Mouse (Mus musculus) cerebellum, adult 11-12 months (tissue): ENCODE data around the gene Dock10.

Experiments
- DNase-seq: peaks from one replicate; pipeline ENCODE4 v3.0.0; 2022

Gene Dock10

DNA sequence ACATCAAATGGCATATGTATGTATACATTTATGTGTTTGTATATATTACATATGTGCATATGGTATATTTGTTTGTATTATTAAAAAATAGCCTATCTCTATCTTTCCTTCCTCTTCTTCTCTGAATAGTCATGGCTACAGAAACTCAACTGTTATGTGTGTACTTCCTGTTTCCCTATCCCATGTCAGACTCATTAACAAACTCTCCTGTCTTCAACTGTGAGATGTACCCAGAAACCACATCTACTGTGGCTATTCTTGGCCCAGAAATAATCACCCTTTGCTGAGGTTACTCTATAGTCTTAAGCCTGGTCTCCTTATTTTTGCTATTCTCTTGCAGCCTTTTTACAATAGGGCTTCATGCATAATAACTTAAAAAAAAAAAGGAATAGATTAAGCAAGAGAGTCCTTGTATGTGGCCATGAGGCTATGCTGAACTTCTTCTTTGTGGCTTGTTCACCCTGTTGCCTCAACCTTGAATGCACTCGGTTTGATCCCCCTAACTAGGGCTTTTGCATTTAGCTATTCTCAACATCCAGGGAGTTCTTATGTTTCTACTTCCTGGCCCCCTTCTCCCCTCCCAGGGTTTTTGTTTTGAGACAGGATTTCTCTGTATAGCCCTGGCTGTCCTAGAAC is 306.3 kb downstream of the Dock10 start:
- no peak for DNase-seq
